Mouse (Mus musculus) fat pad, adult 2 months (tissue): Measurements from ENCODE around the gene Speg.

Experiments
- DNase-seq: peaks from one replicate; pipeline ENCODE4 v3.0.0-alpha.2; 2011; ENCODE audit warnings: low read depth, low spot score; ENCODE audit errors: extremely low read depth

The Speg gene

GRCm38 (mm10) chr1:75393139-75393538, 18.0 kb downstream of the Speg start:
- no peak for DNase-seq

- DNase-seq = no peak
Observed at GRCm38 (mm10) chr1:75393846-75394245, 18.7 kb downstream of the Speg start.

- no peak for DNase-seq
Observed at GRCm38 (mm10) chr1:75398761-75399402, 23.8 kb downstream of the Speg start.

GRCm38 (mm10) chr1:75399755-75400492, 24.8 kb downstream of the Speg start:
- DNase-seq = no peak

GRCm38 (mm10) chr1:75400493-75401115, 25.5 kb downstream of the Speg start:
- no peak for DNase-seq

- DNase-seq = no peak
Observed at GRCm38 (mm10) chr1:75405547-75405946, 30.4 kb downstream of the Speg start.

GRCm38 (mm10) chr1:75406173-75406572, 31.1 kb downstream of the Speg start:
- DNase-seq = no peak

- no peak for DNase-seq
Observed at GRCm38 (mm10) chr1:75407056-75407455, 32.0 kb downstream of the Speg start.

GRCm38 (mm10) chr1:75408210-75408609, 33.1 kb downstream of the Speg start:
- no peak for DNase-seq

GRCm38 (mm10) chr1:75409950-75410349, 34.9 kb downstream of the Speg start:
- no peak for DNase-seq

GRCm38 (mm10) chr1:75412196-75412595, 37.1 kb downstream of the Speg start:
- no peak for DNase-seq

GRCm38 (mm10) chr1:75413749-75414148, 38.7 kb downstream of the Speg start:
- DNase-seq = no peak

GRCm38 (mm10) chr1:75421794-75422193, 46.7 kb downstream of the Speg start:
- DNase-seq = no peak

- DNase-seq = no peak
Observed at GRCm38 (mm10) chr1:75422216-75422822, 47.2 kb downstream of the Speg start.

GRCm38 (mm10) chr1:75422823-75423471, 47.9 kb downstream of the Speg start:
- no peak for DNase-seq

- no peak for DNase-seq
Observed at GRCm38 (mm10) chr1:75423780-75424390, 48.8 kb downstream of the Speg start.

- DNase-seq = no peak
Observed at GRCm38 (mm10) chr1:75425796-75426471, 50.8 kb downstream of the Speg start.

- peak; percentile 5 for DNase-seq
Observed at GRCm38 (mm10) chr1:75435475-75436328, 60.6 kb downstream of the Speg start, which contains the start of gene Gmppa. Gmppa (plus strand) TSS chr1:75435930.

- DNase-seq = no peak
Observed at GRCm38 (mm10) chr1:75438782-75439181, 63.7 kb downstream of the Speg start.
